Mouse (Mus musculus) C2C12 (cell line): Measurements from ENCODE around the gene Ap5s1.

Source experiments
- CEBPB ChIP-seq: IDR thresholded peaks from one replicate; pipeline ENCODE4 v1.6.1; 2011; ENCODE audit warnings: low read depth, mild to moderate bottlenecking, control low read depth, moderate library complexity
- CTCF ChIP-seq: IDR thresholded peaks from one replicate; pipeline ENCODE4 v1.5.1; 2011; ENCODE audit not compliant: control insufficient read depth, insufficient read depth, insufficient read length
- FOSL1 ChIP-seq: IDR thresholded peaks from one replicate; pipeline ENCODE4 v1.8.0; 2011; ENCODE audit warnings: mild to moderate bottlenecking, low read length; ENCODE audit not compliant: poor library complexity, insufficient read depth, severe bottlenecking
- MAX ChIP-seq: IDR thresholded peaks from one replicate; pipeline ENCODE4 v1.6.1; 2011; ENCODE audit warnings: mild to moderate bottlenecking, control low read depth
- MYOD1 ChIP-seq: IDR thresholded peaks from one replicate; pipeline ENCODE4 v1.6.1; 2011; ENCODE audit warnings: low read depth; ENCODE audit not compliant: control insufficient read depth, insufficient read length
- MYOG ChIP-seq: IDR thresholded peaks from one replicate; pipeline ENCODE4 v1.6.1; 2011; ENCODE audit not compliant: control insufficient read depth, insufficient read length; ENCODE audit errors: extremely low read depth
- USF1 ChIP-seq: IDR thresholded peaks from one replicate; pipeline ENCODE4 v1.6.1; 2011; ENCODE audit warnings: low read depth, mild to moderate bottlenecking, control low read depth, moderate library complexity

DNA sequence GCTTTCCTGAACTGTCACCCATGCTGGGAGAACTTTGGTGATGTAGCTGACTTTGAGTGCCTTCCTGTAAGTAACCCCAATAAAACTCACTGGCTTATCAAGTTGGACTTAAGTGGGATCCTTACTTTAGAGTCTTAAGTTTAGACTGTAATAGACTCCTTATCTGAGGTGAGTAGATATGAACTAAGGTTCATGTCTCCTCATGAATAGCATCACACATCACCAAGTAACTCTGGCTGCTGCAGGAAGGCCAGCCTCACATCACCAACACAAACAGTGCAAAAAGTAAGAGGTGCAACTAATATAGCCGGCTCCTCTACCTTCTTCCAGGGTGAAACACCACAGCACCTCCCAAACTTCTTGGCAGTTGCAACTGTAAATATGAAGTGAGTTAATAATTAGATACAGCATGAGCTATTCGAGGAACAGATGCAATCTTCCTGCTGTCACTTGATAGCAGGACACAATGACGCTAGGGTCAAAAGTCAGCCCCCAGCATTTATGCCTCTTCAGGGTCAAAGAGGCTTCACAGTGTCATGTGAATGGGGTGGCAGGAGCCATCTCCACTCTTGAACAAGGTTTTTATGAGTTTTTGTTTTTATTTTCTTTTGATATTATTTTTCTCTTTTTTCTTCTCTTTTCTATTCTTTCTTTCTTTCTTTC is 15.1 kb downstream of the Ap5s1 start:
- TF ChIP-seq USF1, result no peak
- TF ChIP-seq CTCF, result no peak
- no peak for TF ChIP-seq MAX
- TF ChIP-seq FOSL1, result no peak
- no peak for TF ChIP-seq MYOG
- no peak for TF ChIP-seq MYOD1
- TF ChIP-seq CEBPB, result no peak
